Mouse (Mus musculus): ENCODE data around the gene Tank. TPM values are rescaled to one million over a fixed set of nuclear protein-coding genes. Genes with fewer than 3 reads are reported as not detected.

Gene Tank
- polyA plus RNA-seq (2014; fragmentation: Nextera tagmentation; extraction: Ambion mirVana), result 36.8 and 38.9 TPM in 2 replicates

- H3K36me3 ChIP-seq (ENCODE audit: control insufficient read depth, insufficient read depth, low read length), result no peaks in the 10 kb centered on the region
- no peak within 1 kb of the TSS for H3K4me3 ChIP-seq (ENCODE audit: low read depth, low read length)
- no peak within 1 kb of the TSS for H3K27ac ChIP-seq (ENCODE audit: low read depth, low read length)
- ATAC-seq (no peak), DNase-seq (ENCODE audit: low spot score) (no peak)
- no peak within 1 kb of the TSS for H3K4me2 ChIP-seq (ENCODE audit: low read length)
- no peaks in the 10 kb centered on the region for H3K27me3 ChIP-seq (replicated peaks; ENCODE audit: control insufficient read depth, insufficient read depth, low read length)
- H3K4me1 ChIP-seq (ENCODE audit: control insufficient read depth, insufficient read depth, low read length), result no peaks in the 10 kb centered on the region
- no peaks in the 10 kb centered on the region for H3K9me3 ChIP-seq (replicated peaks; ENCODE audit: control insufficient read depth, low read length)
- no peak within 1 kb of the TSS for H3K9ac ChIP-seq (ENCODE audit: low read length)
- 89% methylated on average over 10 of the region's 10 CpGs for WGBS
These were observed at the start of gene Tank for GRCm38 (mm10) chr2:61578433-61578832. Gene Tank (plus strand): TSS chr2:61578585.

- no peak overlapping the region for H3K27ac ChIP-seq (ENCODE audit: low read depth, low read length)
- H3K4me1 ChIP-seq (ENCODE audit: control insufficient read depth, insufficient read depth, low read length), result no peaks in the 10 kb centered on the region
- ATAC-seq (no peak), DNase-seq (ENCODE audit: low spot score) (no peak)
- H3K4me2 ChIP-seq (ENCODE audit: low read length), result no peak overlapping the region
- H3K9ac ChIP-seq (ENCODE audit: low read length), result no peak overlapping the region
- 82% methylated on average over 3 of the region's 3 CpGs for WGBS
- H3K27me3 ChIP-seq (replicated peaks; ENCODE audit: control insufficient read depth, insufficient read depth, low read length), result no peaks in the 10 kb centered on the region
- H3K36me3 ChIP-seq (ENCODE audit: control insufficient read depth, insufficient read depth, low read length), result no peaks in the 10 kb centered on the region
- H3K9me3 ChIP-seq (replicated peaks; ENCODE audit: control insufficient read depth, low read length), result no peaks in the 10 kb centered on the region
- no peak overlapping the region for H3K4me3 ChIP-seq (ENCODE audit: low read depth, low read length)
These were observed 46.1 kb upstream of the Tank start for GRCm38 (mm10) chr2:61532326-61532725.

DNA sequence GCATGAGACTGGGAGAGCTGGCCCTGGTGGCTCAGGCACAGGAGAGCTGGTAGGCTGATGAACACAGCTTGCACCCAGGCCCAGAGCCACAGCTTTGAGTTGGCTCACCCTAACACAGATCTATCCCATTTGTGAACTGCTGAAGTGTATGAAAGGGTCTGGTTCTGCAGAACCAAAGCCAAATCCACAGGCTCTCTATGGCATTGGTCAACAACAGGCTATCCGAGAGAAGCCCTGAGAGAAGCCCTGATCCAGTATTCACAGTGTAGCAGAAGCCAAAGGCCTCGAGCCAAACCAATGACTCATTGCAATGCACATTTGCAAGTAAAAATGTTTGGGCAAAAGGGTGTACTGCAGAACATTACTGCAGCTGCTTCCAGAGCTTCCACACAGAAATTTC lies 45.3 kb upstream of the Tank start:
- 78% methylated on average over 2 of the region's 2 CpGs for WGBS
- no peaks in the 10 kb centered on the region for H3K4me1 ChIP-seq (ENCODE audit: control insufficient read depth, insufficient read depth, low read length)
- H3K36me3 ChIP-seq (ENCODE audit: control insufficient read depth, insufficient read depth, low read length), result no peaks in the 10 kb centered on the region
- H3K27me3 ChIP-seq (replicated peaks; ENCODE audit: control insufficient read depth, insufficient read depth, low read length), result no peaks in the 10 kb centered on the region
- no peak for DNase-seq (ENCODE audit: low spot score)
- no peak overlapping the region for H3K27ac ChIP-seq (ENCODE audit: low read depth, low read length)
- H3K9ac ChIP-seq (ENCODE audit: low read length), result no peak overlapping the region
- ATAC-seq, result peak; percentile 32; the same call in 1 of the 2 replicates
- H3K4me3 ChIP-seq (ENCODE audit: low read depth, low read length), result no peak overlapping the region
- H3K9me3 ChIP-seq (replicated peaks; ENCODE audit: control insufficient read depth, low read length), result no peaks in the 10 kb centered on the region
- H3K4me2 ChIP-seq (ENCODE audit: low read length), result no peak overlapping the region

GRCm38 (mm10) chr2:61536901-61537300 lies 41.5 kb upstream of the Tank start:
- no peak for ATAC-seq
- H3K4me2 ChIP-seq (ENCODE audit: low read length), result no peak overlapping the region
- DNase-seq (ENCODE audit: low spot score), result no peak
- H3K27ac ChIP-seq (ENCODE audit: low read depth, low read length), result no peak overlapping the region
- no peaks in the 10 kb centered on the region for H3K9me3 ChIP-seq (replicated peaks; ENCODE audit: control insufficient read depth, low read length)
- H3K4me1 ChIP-seq (ENCODE audit: control insufficient read depth, insufficient read depth, low read length), result no peaks in the 10 kb centered on the region
- no peaks in the 10 kb centered on the region for H3K36me3 ChIP-seq (ENCODE audit: control insufficient read depth, insufficient read depth, low read length)
- no peak overlapping the region for H3K9ac ChIP-seq (ENCODE audit: low read length)
- no peak overlapping the region for H3K4me3 ChIP-seq (ENCODE audit: low read depth, low read length)
- no peaks in the 10 kb centered on the region for H3K27me3 ChIP-seq (replicated peaks; ENCODE audit: control insufficient read depth, insufficient read depth, low read length)
- 84% methylated on average over 2 of the region's 2 CpGs for WGBS

DNA sequence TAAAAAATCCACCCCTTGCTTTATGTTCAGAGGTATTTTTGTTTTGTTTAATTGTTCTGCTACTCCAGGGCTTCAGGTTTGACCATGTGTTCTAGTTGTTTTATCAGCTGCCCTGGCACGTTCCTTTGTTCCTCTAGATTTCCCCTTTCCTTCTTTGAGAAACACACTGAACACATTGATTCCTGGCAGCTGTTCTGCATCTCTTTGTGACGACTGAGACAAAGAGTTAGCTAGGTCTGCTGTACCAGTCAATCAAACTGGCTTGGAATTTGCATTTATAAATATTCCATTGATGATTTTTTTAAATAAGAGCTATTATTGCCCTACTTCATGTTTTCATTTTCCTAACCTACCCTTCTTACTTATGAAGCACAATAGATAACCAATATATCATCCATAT lies 39.0 kb upstream of the Tank start:
- H3K27ac ChIP-seq (ENCODE audit: low read depth, low read length), result no peak overlapping the region
- WGBS, result 10% methylated on average over 2 of the region's 2 CpGs

GRCm38 (mm10) chr2:61542426-61542825 lies 36.0 kb upstream of the Tank start:
- ATAC-seq, result no peak
- Histone ChIP-seq H3K27ac (ENCODE audit: low read depth, low read length) (no peak overlapping the region), H3K36me3 (ENCODE audit: control insufficient read depth, insufficient read depth, low read length) (no peaks in the 10 kb centered on the region), H3K4me2 (ENCODE audit: low read length) (no peak overlapping the region), H3K9me3 (replicated peaks; ENCODE audit: control insufficient read depth, low read length) (no peaks in the 10 kb centered on the region), H3K27me3 (replicated peaks; ENCODE audit: control insufficient read depth, insufficient read depth, low read length) (no peaks in the 10 kb centered on the region), H3K4me3 (ENCODE audit: low read depth, low read length) (no peak overlapping the region), H3K4me1 (ENCODE audit: control insufficient read depth, insufficient read depth, low read length) (no peaks in the 10 kb centered on the region), H3K9ac (ENCODE audit: low read length) (no peak overlapping the region)
- no peak for DNase-seq (ENCODE audit: low spot score)
- 82% methylated on average over 2 of the region's 2 CpGs for WGBS

More for the DNA sequence above, 39.0 kb upstream of the Tank start:
- DNase-seq (ENCODE audit: low spot score), result peak; percentile 71
- Histone ChIP-seq H3K4me3 (ENCODE audit: low read depth, low read length) (no peak overlapping the region), H3K9me3 (replicated peaks; ENCODE audit: control insufficient read depth, low read length) (no peaks in the 10 kb centered on the region), H3K36me3 (ENCODE audit: control insufficient read depth, insufficient read depth, low read length) (no peaks in the 10 kb centered on the region), H3K4me2 (ENCODE audit: low read length) (no peak overlapping the region), H3K27me3 (replicated peaks; ENCODE audit: control insufficient read depth, insufficient read depth, low read length) (no peaks in the 10 kb centered on the region), H3K4me1 (ENCODE audit: control insufficient read depth, insufficient read depth, low read length) (no peaks in the 10 kb centered on the region), H3K9ac (ENCODE audit: low read length) (no peak overlapping the region)
- ATAC-seq, result peak; percentile 82

- H3K4me1 ChIP-seq (ENCODE audit: control insufficient read depth, insufficient read depth, low read length), result no peaks in the 10 kb centered on the region
- DNase-seq (ENCODE audit: low spot score) (no peak), ATAC-seq (no peak)
- H3K4me3 ChIP-seq (ENCODE audit: low read depth, low read length), result no peak overlapping the region
- no peaks in the 10 kb centered on the region for H3K36me3 ChIP-seq (ENCODE audit: control insufficient read depth, insufficient read depth, low read length)
- no peaks in the 10 kb centered on the region for H3K9me3 ChIP-seq (replicated peaks; ENCODE audit: control insufficient read depth, low read length)
- H3K4me2 ChIP-seq (ENCODE audit: low read length), result no peak overlapping the region
- H3K27ac ChIP-seq (ENCODE audit: low read depth, low read length), result no peak overlapping the region
- no peaks in the 10 kb centered on the region for H3K27me3 ChIP-seq (replicated peaks; ENCODE audit: control insufficient read depth, insufficient read depth, low read length)
- WGBS, result 98% methylated on average over 3 of the region's 3 CpGs
- H3K9ac ChIP-seq (ENCODE audit: low read length), result no peak overlapping the region
These were observed 32.7 kb upstream of the Tank start for GRCm38 (mm10) chr2:61545666-61546065.

GRCm38 (mm10) chr2:61548021-61548420 lies 30.4 kb upstream of the Tank start:
- ATAC-seq, result no peak
- no peak overlapping the region for H3K4me3 ChIP-seq (ENCODE audit: low read depth, low read length)
- DNase-seq (ENCODE audit: low spot score), result no peak
- H3K27me3 ChIP-seq (replicated peaks; ENCODE audit: control insufficient read depth, insufficient read depth, low read length), result no peaks in the 10 kb centered on the region
- no peak overlapping the region for H3K4me2 ChIP-seq (ENCODE audit: low read length)
- H3K9me3 ChIP-seq (replicated peaks; ENCODE audit: control insufficient read depth, low read length), result no peaks in the 10 kb centered on the region
- H3K36me3 ChIP-seq (ENCODE audit: control insufficient read depth, insufficient read depth, low read length), result no peaks in the 10 kb centered on the region
- 78% methylated on average over 2 of the region's 2 CpGs for WGBS
- no peak overlapping the region for H3K27ac ChIP-seq (ENCODE audit: low read depth, low read length)
- no peak overlapping the region for H3K9ac ChIP-seq (ENCODE audit: low read length)
- no peaks in the 10 kb centered on the region for H3K4me1 ChIP-seq (ENCODE audit: control insufficient read depth, insufficient read depth, low read length)

- no peak overlapping the region for H3K4me3 ChIP-seq (ENCODE audit: low read depth, low read length)
- ATAC-seq (no peak), DNase-seq (ENCODE audit: low spot score) (no peak)
- no peaks in the 10 kb centered on the region for H3K9me3 ChIP-seq (replicated peaks; ENCODE audit: control insufficient read depth, low read length)
- H3K4me1 ChIP-seq (ENCODE audit: control insufficient read depth, insufficient read depth, low read length), result peaks cover 7% of the 10 kb centered on the region
- no peak overlapping the region for H3K27ac ChIP-seq (ENCODE audit: low read depth, low read length)
- H3K36me3 ChIP-seq (ENCODE audit: control insufficient read depth, insufficient read depth, low read length), result no peaks in the 10 kb centered on the region
- no peak overlapping the region for H3K4me2 ChIP-seq (ENCODE audit: low read length)
- 85% methylated on average over 5 of the region's 5 CpGs for WGBS
- no peak overlapping the region for H3K9ac ChIP-seq (ENCODE audit: low read length)
- no peaks in the 10 kb centered on the region for H3K27me3 ChIP-seq (replicated peaks; ENCODE audit: control insufficient read depth, insufficient read depth, low read length)
These were observed 26.7 kb upstream of the Tank start for GRCm38 (mm10) chr2:61551680-61552079.
